Mouse (Mus musculus): Measurements from ENCODE around the gene Cdhr3.

Cdhr3 gene

DNA sequence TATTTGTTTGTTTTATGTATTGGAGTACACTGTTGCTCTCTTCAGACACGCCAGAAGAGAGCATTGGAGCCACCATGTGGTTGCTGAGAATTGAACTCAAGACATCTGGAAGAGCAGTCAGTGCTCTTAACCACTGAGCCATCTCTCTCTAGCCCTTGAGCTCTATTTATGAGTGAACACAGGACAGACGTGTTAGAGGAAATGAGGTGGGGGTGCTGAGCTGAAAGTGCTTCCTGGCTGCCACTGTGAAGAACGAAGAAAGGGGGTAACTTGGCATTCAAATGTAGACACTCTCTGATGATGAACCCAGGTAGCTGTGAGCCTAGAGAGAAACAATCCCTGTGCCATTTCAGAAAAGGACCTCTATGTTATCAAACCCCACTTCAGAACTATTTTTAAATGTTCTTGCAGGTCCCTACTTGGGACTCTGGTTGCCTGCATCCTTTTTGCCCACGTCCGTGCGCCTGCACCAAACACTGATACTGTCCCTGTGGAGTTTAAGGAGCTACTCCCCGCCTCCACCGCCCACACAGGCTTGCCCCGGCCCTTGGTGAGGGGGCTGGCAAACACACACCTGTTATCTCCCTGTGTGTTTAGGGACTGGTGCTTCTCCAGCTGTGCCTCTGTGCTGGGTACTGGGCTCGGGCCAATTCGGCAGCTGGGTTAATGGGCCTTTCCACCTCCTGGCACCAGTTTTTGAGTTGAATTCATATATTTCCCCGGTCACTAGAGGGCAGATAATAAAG is 58.2 kb downstream of the Cdhr3 start:
- WGBS: 36% methylated on average over 12 of the region's 12 CpGs

DNA sequence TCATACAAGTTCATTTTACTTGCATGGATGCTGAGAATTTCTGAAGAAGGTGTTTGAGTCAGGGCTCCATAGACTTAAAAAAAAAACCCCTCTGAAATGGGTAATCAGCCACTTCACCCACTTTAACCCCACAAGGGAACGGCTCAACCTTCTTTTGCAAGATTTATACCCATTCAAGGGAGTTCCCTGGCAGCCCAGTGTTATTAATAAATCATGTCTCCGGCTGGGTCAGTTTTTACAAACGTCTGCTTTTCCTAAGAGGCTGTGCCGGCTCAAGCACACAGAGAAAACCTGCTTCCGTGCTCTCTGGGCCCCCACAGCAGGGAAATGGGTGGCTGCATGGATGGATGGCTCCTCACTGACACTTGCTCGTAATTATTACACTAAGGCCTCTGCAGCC is 59.5 kb downstream of the Cdhr3 start:
- WGBS: 84% methylated on average over 6 of the region's 6 CpGs

DNA sequence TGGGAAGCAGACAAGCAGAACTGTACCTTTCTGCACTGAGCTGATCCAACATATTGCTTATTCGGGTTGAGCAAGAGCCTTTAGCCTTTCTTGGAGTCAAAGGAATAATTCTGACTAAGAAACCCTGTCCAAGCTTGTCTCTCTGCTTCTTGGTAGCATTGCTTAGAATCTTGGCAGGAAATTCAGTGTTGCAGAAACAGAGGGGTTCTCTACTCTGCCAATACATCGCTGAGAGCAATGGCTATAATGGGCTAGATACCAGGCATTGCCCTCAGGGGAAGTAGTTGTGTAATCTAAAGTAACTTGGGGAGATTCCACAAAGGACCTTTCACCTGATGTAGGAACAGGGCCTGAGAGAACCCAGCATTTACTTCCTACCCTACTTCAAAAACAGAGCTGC is 62.1 kb downstream of the Cdhr3 start:
- WGBS: 47% methylated on average over 2 of the region's 2 CpGs

DNA sequence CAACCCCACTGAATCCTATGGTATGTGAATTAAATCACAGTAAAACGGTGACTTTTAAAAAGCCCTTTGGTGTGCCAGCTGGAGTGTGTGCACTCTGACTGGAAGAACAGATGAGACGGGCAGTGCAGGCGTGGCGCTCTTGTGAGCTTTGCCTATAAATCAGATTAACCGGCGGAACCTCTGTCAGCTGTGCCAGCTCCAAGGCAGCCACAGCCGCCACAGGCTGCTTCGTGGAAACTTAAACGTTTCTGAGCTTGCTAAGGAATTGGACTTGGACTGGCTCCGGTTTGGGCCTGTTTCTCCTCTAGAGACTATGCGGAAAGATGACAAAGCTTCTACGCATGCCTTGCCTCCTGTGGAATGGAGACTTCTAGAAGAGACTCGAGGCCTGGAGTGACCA is 62.6 kb downstream of the Cdhr3 start:
- 70% methylated on average over 13 of the region's 13 CpGs for WGBS

DNA sequence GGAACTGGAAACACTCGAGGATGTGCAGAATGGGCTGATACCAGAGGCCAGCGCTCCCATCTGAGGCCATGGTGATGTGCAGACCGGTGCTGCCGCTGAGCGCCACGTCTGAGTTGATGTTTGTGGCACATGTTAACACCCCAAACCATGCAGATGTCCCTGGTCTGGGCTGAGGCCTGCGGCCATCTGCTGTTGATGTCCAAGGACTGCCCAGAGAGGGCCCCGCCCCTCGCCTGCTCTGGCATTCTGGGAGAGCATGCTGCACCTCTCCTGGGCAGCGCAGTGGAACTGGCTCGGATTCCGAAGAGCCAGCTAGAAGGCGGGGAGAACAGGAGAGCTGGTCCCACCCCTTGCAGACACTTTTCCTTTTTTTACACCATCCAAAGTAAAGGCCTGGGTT is 64.0 kb downstream of the Cdhr3 start:
- WGBS: 85% methylated on average over 13 of the region's 13 CpGs

DNA sequence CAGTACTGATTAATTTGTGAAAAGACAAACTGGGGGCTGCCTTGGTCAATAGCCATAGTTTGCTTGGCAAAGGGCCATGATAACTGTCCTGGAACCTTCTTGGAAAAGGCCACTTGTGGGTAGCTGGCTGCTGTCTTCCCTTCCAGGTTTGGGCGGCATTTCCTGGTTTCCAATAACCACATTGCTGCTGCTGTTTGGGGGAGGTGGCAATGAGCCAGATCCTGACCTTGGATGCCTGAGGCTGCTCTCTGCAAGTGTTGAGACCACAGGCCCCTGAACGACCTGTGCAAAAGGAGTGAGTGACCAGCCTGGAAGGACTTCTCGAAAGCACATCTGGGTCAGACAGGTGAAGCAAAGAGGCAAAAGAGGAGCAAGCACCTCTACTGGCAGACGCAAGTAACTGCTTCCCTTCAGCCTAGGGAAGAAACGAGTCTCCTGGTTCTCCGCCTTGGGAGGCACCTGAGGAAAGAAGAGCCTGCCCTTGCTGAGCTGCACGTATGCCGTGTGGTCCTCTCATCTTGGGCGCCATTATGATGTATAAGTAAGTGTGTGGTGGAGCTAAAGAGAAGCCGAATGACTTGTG is 64.5 kb downstream of the Cdhr3 start:
- 74% methylated on average over 10 of the region's 10 CpGs for WGBS

DNA sequence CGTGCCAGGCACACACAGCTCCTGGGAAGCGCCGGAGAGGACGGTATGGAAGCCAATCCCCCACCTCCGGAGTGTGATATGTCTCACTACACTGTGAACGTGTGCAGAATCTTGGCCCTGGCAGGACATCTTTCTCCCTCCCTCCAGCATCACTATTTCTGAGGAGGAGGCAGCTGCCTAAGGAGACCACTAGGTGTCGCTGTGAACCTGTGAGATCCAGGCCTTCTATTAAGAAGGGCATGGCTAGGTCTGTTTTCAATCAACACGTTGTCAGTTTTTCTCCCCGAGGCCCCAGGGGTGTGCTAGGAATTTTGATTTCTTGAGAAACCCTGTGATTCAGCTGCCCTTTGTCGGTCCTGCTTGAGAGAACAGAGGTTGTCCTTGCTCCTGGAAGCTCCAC is 65.6 kb downstream of the Cdhr3 start:
- 3% methylated on average over 10 of the region's 10 CpGs for WGBS

DNA sequence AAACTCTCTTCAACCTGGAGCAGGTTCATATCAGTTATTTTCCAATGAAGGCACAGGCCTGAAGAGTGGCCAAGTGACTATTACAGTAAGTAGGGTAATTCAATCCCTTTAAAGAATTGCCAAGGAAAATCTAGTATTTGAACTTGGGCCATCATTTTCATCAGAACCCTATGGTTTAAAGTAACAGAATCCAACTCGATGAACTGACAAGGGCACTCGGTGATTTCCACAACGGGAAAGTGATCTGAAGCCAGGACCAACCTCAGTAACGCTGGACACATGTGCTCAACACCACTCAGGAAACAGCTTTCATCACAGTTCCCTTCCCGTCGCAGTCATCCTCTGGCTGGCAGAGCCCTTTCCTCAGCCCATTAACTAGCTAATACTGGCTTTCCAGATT is 68.2 kb downstream of the Cdhr3 start:
- WGBS: 67% methylated on average over 6 of the region's 6 CpGs

DNA sequence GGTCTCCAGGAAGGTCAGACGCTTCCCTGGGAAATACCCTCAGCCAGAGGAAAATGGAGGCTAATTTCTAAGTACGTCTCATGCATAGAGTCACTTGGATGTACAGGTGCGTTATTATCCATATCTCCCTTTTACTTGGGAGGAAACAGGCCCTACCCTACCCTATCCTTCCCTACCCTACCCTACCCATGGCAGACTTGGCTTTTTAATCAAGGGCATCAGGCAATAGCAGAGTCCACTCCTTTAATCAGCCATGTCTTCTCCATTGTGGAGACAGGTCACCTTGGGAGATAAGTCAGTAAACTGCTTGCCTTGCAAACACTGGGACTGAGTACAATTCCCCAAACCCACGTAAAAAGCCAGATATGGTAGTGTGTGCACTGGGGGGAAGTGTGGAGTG is 70.9 kb downstream of the Cdhr3 start:
- whole genome bisulfite sequencing: 95% methylated on average over 4 of the region's 4 CpGs

DNA sequence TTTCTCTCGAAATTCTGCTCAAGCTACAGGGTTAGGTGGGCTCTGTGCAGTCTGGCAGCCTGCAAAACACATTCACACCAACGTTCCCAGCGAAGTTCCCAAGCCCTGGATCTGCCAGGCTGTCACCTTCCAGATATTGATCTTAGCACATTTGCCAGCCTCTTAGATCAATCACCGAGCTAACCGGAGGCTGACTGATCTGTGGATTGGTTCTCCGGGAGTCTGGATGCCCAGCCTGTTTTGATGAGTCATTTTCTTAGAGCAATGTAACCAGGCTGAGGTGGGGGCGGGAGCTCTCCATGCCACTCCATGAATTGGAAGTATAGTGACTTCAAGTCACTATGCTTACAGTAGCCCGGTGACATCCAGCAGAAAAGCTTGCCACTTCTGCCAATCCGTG is 71.5 kb downstream of the Cdhr3 start:
- WGBS: 72% methylated on average over 9 of the region's 9 CpGs

DNA sequence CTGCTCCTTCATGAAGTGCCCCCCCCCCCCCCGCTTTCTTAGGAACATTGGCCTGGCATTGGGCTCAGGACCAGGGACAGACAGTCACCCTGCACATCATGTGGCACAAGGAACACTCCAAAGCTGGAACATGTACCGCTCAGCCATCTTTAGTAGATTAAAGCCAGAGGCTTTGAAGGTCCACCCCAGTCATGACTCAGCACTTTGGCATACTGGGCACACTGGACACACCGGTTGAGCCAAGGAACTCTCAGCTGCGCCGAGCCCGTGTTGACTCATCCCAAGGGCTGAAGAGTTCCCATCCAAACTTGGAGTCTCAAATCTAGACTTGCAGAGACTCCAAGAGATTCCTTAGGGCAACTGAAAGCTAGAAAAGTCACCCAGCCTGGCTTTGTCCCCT is 72.7 kb downstream of the Cdhr3 start:
- 67% methylated on average over 6 of the region's 6 CpGs for WGBS

DNA sequence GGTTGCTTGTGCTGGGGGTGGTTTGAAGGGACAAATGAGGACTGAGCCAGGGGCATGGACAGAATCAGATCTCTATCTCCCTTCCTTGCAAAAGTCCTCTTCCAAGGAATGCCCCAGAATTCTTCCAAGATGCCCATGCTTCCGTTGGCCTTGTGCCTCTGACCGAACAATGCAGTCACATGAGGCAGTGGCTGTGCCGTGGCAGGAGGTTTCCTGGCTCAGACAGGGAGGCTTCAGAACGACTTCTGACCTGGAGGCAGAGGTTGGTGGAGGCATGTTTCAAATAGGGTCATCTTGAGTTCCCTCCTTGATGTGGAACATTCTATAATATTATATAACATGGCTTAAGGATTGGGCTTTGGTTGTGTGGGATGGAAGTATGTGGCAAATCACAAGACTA is 74.1 kb downstream of the Cdhr3 start:
- 68% methylated on average over 4 of the region's 4 CpGs for WGBS

DNA sequence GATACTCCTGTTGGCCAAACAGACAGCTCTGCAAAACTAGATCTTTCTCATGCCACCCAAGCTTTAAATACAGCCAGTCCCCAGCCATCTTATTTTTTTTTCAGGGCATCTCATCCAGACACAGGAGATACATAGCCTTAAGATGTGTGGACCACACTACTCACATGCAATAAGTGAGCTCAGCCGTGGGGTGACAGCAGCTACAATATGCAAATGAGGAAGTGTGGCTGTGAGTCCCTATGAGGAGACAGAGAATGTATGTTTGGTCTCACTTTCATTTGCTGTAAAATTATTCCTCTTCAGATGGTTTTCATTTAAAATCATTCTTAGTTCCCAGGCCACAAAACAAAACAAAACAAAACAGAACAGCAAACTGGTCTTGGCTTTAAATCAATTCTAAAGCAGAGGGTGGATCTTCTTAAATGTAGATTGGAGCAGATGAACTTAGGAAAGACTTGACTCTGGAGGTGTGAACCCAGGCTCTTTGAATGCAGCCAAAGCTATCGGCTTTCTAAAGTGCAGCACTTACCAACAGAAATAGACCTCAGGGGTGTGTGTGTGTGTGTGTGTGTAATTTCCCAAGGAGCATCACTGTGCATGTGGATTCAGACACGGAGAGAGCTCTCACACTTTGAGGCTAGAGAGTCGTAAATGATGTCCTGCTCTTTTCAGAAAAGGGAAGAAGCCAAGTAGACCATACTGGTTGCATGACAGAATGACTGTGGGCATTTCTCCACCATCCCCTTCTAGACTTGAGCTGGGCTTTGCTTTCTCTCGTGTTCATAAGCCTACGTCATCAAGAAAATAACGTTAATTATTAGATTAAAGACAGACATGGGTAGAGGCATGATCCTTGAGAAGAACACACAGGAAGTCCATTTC is 75.6 kb downstream of the Cdhr3 start:
- 64% methylated on average over 7 of the region's 7 CpGs for WGBS

DNA sequence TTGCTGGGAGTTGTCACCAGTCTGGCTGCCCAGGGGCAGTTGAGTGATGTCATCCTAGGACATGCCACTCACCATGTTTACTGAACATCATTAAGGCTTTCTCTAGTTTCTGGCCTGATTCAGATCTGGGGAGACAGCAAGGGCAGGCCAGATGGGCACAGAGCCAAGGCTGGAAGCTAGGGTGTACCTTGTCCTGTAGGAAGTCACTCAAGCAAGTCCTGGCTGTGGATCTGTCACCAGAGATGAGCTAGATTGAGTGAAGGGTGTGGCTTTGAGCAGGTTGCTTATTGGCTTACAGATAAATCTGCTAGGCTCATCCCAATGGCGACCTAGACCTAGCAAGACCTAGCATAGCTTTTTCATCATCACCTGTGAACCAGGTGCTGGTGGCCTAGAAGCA is 77.6 kb downstream of the Cdhr3 start:
- WGBS: 82% methylated on average over 1 of the region's 1 CpGs

DNA sequence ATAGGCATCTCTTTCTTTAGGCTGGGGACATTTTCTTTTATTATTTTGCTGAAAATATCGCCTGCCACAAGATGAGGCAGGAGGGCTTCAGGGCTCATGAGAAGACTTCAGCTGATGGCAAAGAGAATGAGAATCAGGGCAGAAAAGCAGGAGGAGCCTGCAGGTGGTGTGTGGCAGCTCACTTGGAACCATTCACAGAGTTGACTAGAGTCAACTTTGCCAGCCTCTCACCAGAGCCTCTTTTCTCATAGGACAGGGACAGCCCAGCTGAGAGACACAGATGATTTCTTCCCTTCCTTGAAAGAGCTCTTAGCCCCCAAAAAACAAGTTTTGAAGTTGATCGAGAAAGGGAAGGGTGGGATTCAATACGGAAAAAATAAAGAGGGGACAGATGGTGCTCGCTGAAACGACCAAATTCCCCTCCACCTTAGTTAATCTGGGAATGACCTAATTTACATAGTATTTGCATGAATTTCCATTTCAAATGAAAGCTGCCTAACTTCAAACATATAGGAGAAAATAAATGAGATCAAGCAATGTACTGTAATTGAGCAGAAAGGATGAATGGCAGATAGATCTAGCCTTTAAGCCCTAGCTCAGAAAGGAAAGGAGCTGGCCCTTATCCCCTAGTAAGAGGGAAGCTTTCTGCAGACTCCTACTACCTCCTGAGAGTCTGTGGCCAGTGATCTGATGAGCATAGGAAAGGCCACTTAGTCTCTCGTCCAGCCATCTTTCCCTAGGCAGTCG is 78.5 kb downstream of the Cdhr3 start:
- WGBS: 46% methylated on average over 7 of the region's 7 CpGs

DNA sequence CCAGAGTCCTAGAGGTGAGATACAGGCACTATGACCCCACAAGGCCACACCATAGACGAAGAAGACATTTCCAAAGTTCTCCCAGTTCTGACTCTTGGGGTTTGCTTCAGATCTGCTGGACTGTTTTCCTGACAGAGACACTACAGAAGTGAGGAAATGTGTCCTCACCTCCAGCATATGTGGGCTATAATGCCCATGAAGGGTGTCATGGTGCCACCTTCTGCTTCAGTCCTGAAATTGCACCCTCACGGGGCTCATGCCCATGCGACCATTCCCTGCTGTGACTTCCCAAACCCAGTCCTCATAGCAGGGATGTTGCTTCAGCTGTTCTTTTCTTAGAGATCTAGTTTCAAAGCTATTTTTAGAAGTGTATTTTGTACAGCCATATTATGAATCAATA is 82.6 kb downstream of the Cdhr3 start:
- WGBS: 55% methylated on average over 3 of the region's 3 CpGs

DNA sequence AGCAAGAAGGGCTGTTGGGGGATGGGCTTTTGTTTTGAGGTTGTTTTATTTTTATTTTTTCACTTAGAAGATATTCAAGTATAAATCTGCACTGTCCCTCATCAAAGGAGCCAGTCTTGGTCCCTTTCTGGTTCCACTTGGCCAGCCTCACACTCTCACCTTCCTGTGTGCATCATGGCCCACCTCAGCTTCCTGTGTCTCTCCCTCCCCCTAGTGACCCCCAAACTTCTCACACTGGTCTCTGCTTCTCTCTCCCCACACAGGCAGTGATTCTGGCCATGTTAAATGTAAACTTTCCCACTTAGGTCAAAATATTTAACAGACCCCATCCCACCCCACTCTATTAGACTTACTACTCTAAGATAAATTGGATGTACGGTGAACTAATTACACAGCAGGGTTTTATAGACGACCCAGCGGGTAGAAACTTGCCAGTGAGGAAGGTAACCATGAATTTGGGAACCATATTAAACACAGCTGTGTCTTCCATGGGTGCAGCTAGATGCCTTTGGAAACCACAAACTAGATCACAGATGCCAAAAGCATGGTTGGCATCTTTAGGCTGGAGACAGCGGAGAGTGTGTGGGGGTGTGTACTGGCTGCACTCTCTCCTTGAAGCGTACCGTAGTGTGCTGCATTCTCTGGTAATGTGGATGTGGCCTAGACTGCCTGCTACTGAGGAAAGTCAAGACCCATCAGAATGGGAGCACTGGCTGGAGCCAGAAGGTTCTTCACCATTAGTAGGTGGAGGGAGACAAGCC is 83.3 kb downstream of the Cdhr3 start:
- WGBS: 74% methylated on average over 6 of the region's 6 CpGs

DNA sequence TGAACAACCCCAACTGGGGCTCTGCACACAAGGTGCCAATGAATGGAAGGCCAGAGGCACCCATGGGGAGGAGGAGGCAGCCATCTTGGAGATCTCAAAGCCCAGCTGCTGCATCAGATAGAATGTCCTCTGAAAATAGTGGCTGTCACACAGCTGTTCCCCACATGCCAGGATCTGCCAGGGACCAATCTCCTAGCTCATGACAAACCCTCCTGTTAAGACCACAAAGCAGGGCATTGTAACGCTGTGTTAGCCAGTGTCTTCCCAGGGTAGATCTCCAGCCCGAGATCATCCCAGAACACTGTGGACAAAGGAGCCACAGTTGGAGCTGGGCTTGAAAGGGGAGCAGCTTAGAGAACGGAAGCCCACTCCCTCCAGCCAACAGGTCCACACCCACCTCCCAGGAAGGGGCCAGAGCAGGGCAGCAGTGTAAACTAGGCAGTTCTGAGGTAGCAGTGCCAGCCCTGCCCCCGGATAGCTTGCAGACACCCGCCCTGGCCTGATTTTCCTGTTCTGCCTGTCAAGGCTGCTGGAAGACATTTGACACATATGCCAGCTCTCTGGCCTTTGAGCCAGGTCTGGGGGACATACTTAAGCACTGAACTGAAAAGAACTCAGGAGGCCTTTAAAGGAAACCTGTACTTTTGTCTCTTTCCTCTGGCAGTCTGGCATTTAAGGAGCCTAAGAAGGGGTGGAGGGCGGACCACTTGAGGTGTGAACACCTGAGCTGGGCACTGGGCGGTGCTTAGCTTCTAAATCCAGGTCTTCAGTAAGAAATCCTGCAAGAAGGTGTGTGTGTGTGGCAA is 84.2 kb downstream of the Cdhr3 start:
- 64% methylated on average over 7 of the region's 7 CpGs for WGBS

DNA sequence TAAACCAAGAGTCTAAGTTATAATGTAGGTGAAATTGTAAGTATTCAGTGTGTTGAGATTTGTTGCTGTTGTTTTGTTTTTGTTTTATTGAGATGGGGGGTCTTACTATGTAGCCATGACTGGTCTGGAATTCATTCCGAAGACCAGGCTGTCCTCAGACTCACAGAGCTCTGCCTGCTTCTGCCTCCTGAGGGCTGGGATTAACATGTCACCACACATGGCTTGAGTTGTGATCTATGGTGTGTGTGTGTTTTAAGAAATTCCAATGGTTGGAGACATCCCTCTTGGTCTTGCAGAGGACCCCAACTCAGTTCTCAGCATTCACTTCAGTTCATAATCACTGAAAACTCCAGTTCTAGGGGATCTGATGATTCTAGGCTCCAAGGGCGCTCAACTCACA is 85.5 kb downstream of the Cdhr3 start:
- WGBS: 96% methylated on average over 2 of the region's 2 CpGs

DNA sequence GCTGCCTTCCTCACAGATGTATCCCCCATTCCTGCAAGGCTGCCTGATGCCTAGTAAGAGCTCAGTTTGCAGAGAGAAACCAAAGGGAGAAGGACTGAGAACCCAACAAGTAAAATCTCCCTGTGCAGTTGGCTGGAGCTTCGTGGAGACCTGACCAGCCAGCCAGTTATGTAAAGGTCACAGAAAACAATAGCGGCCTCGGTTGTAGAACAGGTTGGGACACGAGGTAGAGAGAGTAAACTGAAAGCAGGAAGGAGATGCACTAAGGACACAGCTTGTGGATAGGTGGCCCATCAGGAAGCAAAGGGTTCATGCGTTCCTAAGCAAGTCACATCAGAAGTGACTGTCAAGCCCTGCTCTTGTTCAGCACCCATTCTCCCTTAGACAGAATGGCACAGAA is 86.8 kb downstream of the Cdhr3 start:
- 90% methylated on average over 5 of the region's 5 CpGs for WGBS
